Mouse (Mus musculus) heart, adult 2 months (tissue): ENCODE results near the gene Actl6b. TPM values are rescaled to one million over a fixed set of nuclear protein-coding genes. Genes with fewer than 3 reads are reported as not detected.

Experiments used
- DNase-seq, 2 experiments: peaks; one replicate each; pipeline ENCODE4 v3.0.0; 2021
- H3K27ac ChIP-seq: fragments of 200-600 bp; 2 replicates; pipeline ENCODE4 v1.8.1; 2022
- H3K27me3 ChIP-seq: fragments of 200-500 bp; 2 replicates; pipeline ENCODE4 v1.6.1; 2012; ENCODE audit warnings: mild to moderate bottlenecking, low read length, inconsistent platforms, mixed read lengths; ENCODE audit not compliant: control insufficient read depth, insufficient read depth
- H3K36me3 ChIP-seq: fragments of 200-500 bp; 2 replicates; pipeline ENCODE4 v1.6.1; 2012; ENCODE audit warnings: low read length, inconsistent platforms; ENCODE audit not compliant: control insufficient read depth, insufficient read depth
- H3K4me1 ChIP-seq: fragments of 200-500 bp; 2 replicates; pipeline ENCODE4 v1.6.1; 2011; ENCODE audit warnings: low read length; ENCODE audit not compliant: control insufficient read depth, insufficient read depth
- H3K4me3 ChIP-seq: fragments of 200-600 bp; 2 replicates; pipeline ENCODE4 v1.8.1; 2022
- H3K79me2 ChIP-seq: fragments of 200-500 bp; replicated peaks from 2 replicates; pipeline ENCODE4 v1.6.1; 2012; ENCODE audit warnings: mild to moderate bottlenecking, inconsistent platforms, low read length, moderate library complexity, mixed read lengths; ENCODE audit not compliant: control insufficient read depth, insufficient read depth
- H3K9ac ChIP-seq: fragments of 200-500 bp; 2 replicates; pipeline ENCODE4 v1.6.1; 2012; ENCODE audit warnings: low read depth, mild to moderate bottlenecking, control low read depth, inconsistent platforms, low read length, mixed read lengths
- CTCF ChIP-seq: fragments of 200-600 bp; IDR thresholded peaks from 2 replicates; pipeline ENCODE4 v1.8.1; 2022; ENCODE audit warnings: antibody characterized with exemption, mild to moderate bottlenecking, moderate library complexity
- EP300 ChIP-seq: fragments of 200-500 bp; IDR thresholded peaks from 2 replicates; pipeline ENCODE4 v1.6.1; 2011; ENCODE audit warnings: low read depth, low read length, control low read depth; ENCODE audit not compliant: insufficient read depth
- POLR2A ChIP-seq: fragments of 200-500 bp; IDR thresholded peaks from 2 replicates; pipeline ENCODE4 v1.6.1; 2011; ENCODE audit warnings: mild to moderate bottlenecking, low read depth, low read length, control low read depth; ENCODE audit not compliant: insufficient read depth
- WGBS: fragments of 180-500 bp; shearing (Covaris S2); methylation state at CpG from one replicate; pipeline ENCODE4 v1.1.7; 2018; 5-methylcytosine and 5-hydroxymethylcytosine counted together
- intact Hi-C: fragments of 180-260 bp; cut with DNase I; formaldehyde crosslinking; loops from one replicate; pipeline ENCODE4 v1.15.1; 2025
- polyA plus RNA-seq: library from polyadenylated mRNA; depleted of rRNA; stranded (reverse); fragments of >200 nt; gene quantifications from 2 replicates; pipeline ENCODE4 v1.2.3, GENCODE M21; 2012
- total RNA-seq, 2 experiments: library from RNA; stranded (reverse); gene quantifications; 2 replicates each; pipeline ENCODE4 v1.2.3; 2021

Actl6b gene
- total and polyA plus RNA-seq, 3 experiments: not detected

GRCm38 (mm10) chr5:137533117-137533827 lies 20.0 kb upstream of the Actl6b start, which contains the start of the genes Epo and Gnb2:
Gene Epo (minus strand): TSS chr5:137533242.
Gene Gnb2 (minus strand): TSS chr5:137533510.
- peak; percentile 98 for DNase-seq
- Histone ChIP-seq H3K9ac (peak within 1 kb of the TSS; percentile 86), H3K27me3 (no peaks in the 10 kb centered on the region), H3K4me1 (peaks cover 2% of the 10 kb centered on the region; the same call in 1 of the 2 replicates), H3K27ac (peak within 1 kb of the TSS; percentile 100), H3K4me3 (peak within 1 kb of the TSS; percentile 72), H3K79me2 (peaks cover 5% of the 10 kb centered on the region; the same call in 1 of the 2 replicates), H3K36me3 (no peaks in the 10 kb centered on the region)
- intact Hi-C loops: loop anchor here (2.0 to 5.0 kb wide), 3 partner anchors 96 to 254 kb away; partner anchors contain the start of genes Fbxo24, Gm20605, Lrch4 and Mepce
- WGBS: under 1% methylated on average over 39 of the region's 40 CpGs
- peak; percentile 94 for TF ChIP-seq POLR2A
- peak; percentile 95 for TF ChIP-seq EP300
- no peak for TF ChIP-seq CTCF

GRCm38 (mm10) chr5:137534762-137535161 lies 18.6 kb upstream of the Actl6b start:
- no peaks in the 10 kb centered on the region for H3K36me3 ChIP-seq
- H3K27ac ChIP-seq: no peak overlapping the region
- peaks cover 2% of the 10 kb centered on the region; the same call in 1 of the 2 replicates for H3K4me1 ChIP-seq
- peaks cover 5% of the 10 kb centered on the region; the same call in 1 of the 2 replicates for H3K79me2 ChIP-seq
- H3K4me3 ChIP-seq: no peak overlapping the region
- DNase-seq: no peak
- TF ChIP-seq POLR2A (no peak), EP300 (no peak), CTCF (no peak)
- intact Hi-C loops: loop anchor here (5.0 kb wide), 1 partner anchor 213 kb away; the partner anchor contains the start of gene Tsc22d4
- 96% methylated on average over 3 of the region's 3 CpGs for WGBS
- no peaks in the 10 kb centered on the region for H3K27me3 ChIP-seq
- no peak overlapping the region for H3K9ac ChIP-seq

- intact Hi-C loops: no loop called here
- no peak for TF ChIP-seq EP300
- no peak for TF ChIP-seq POLR2A
- TF ChIP-seq CTCF: no peak
- DNase-seq: no peak
- Histone ChIP-seq H3K4me1 (no peaks in the 10 kb centered on the region; the same call in 1 of the 2 replicates), H3K9ac (no peak overlapping the region), H3K4me3 (no peak overlapping the region), H3K79me2 (peaks cover 5% of the 10 kb centered on the region; the same call in 1 of the 2 replicates), H3K27me3 (no peaks in the 10 kb centered on the region), H3K36me3 (no peaks in the 10 kb centered on the region), H3K27ac (no peak overlapping the region)
- WGBS: 71% methylated on average over 9 of the region's 9 CpGs
These were observed 18.0 kb upstream of the Actl6b start for GRCm38 (mm10) chr5:137535318-137535717.

GRCm38 (mm10) chr5:137537461-137537860 lies 15.9 kb upstream of the Actl6b start:
- intact Hi-C loops: no loop called here
- no peaks in the 10 kb centered on the region for H3K79me2 ChIP-seq
- no peaks in the 10 kb centered on the region for H3K36me3 ChIP-seq
- TF ChIP-seq POLR2A: no peak
- TF ChIP-seq CTCF: no peak
- TF ChIP-seq EP300: no peak
- no peak overlapping the region for H3K9ac ChIP-seq
- H3K27me3 ChIP-seq: no peaks in the 10 kb centered on the region
- peaks cover 2% of the 10 kb centered on the region for H3K4me1 ChIP-seq
- H3K27ac ChIP-seq: no peak overlapping the region
- no peak for DNase-seq
- H3K4me3 ChIP-seq: no peak overlapping the region
- 52% methylated on average over 4 of the region's 4 CpGs for WGBS

- WGBS: 26% methylated on average over 7 of the region's 7 CpGs
- H3K36me3 ChIP-seq: no peaks in the 10 kb centered on the region
- H3K79me2 ChIP-seq: no peaks in the 10 kb centered on the region
- DNase-seq: no peak
- no peak overlapping the region for H3K27ac ChIP-seq
- no peak overlapping the region for H3K4me3 ChIP-seq
- no peak overlapping the region for H3K9ac ChIP-seq
- intact Hi-C loops: no loop called here
- peaks cover 2% of the 10 kb centered on the region for H3K4me1 ChIP-seq
- TF ChIP-seq CTCF: no peak
- no peak for TF ChIP-seq POLR2A
- TF ChIP-seq EP300: no peak
- H3K27me3 ChIP-seq: no peaks in the 10 kb centered on the region
These were observed 14.0 kb upstream of the Actl6b start for GRCm38 (mm10) chr5:137539291-137539801.

GRCm38 (mm10) chr5:137540991-137541390 lies 12.3 kb upstream of the Actl6b start:
- Histone ChIP-seq H3K27ac (no peak overlapping the region), H3K27me3 (no peaks in the 10 kb centered on the region), H3K4me3 (no peak overlapping the region), H3K79me2 (no peaks in the 10 kb centered on the region), H3K36me3 (no peaks in the 10 kb centered on the region), H3K4me1 (peaks cover 2% of the 10 kb centered on the region), H3K9ac (no peak overlapping the region)
- no peak for DNase-seq
- WGBS: 69% methylated on average over 6 of the region's 6 CpGs
- no peak for TF ChIP-seq CTCF
- no peak for TF ChIP-seq EP300
- TF ChIP-seq POLR2A: no peak
- intact Hi-C loops: no loop called here
